ENCODE assay signal across 19 mouse cellular contexts in the genomic region with DNA sequence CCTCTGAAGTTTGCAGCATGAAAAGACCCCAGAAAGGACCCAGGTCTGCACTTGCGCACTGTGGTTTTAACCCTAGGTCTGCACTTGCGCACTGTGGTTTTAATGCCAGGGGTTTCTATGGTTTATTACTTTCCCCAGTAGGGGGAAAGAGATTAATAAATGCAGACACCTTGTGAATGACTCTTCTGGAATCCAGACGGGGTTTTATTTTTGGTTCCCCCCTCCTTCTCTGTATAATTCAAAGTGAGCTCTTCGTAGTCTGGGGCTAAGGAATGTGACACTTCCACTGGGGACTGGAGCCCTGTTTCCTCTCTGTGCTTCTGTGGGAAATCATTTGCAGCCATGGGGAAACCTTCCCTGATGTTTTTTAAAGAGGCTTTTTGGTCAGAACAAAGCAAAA.
A peak's percentile ranks its signal among the peaks of the same experiment; 100 is the strongest.
DNase-seq lines count a peak whose midpoint lies in the region; ATAC-seq and TF ChIP-seq lines count a peak whose summit lies in the region.
"Had no signal": no experiment of that assay in that cellular context is flagged by ENCODE, and none has a peak within 500 bp of the region (broad histone marks: within the 10 kb centered on the region; RNA-seq: fewer than 3 reads in every experiment).

No protein-coding gene starts in this region.

- no peak overlapping the region for H3K4me3 ChIP-seq in heart, embryonic 12.5 days
- no peak overlapping the region for H3K4me3 ChIP-seq in midbrain, embryonic 14.5 days (replicated peaks; ENCODE audit: low read depth, low read length)
- no peak overlapping the region for H3K4me3 ChIP-seq in midbrain, embryonic 11.5 days (ENCODE audit: low read depth, low read length)
- H3K4me3 ChIP-seq in hindbrain, embryonic 16.5 days (ENCODE audit: low read length) = no peak overlapping the region
- H3K4me3 ChIP-seq in midbrain, postnatal 0 days (ENCODE audit: low read depth, low read length) = no peak overlapping the region
- H3K4me3 ChIP-seq: hindbrain, embryonic 15.5 days; neural tube, embryonic 15.5 days had no signal

- H3K4me2 ChIP-seq in heart, embryonic 12.5 days = no peak overlapping the region
- H3K4me2 ChIP-seq in midbrain, embryonic 14.5 days (ENCODE audit: low read length) = no peak overlapping the region
- H3K4me2 ChIP-seq in midbrain, embryonic 11.5 days = no peak overlapping the region
- no peak overlapping the region for H3K4me2 ChIP-seq in hindbrain, embryonic 16.5 days (ENCODE audit: low read length)
- H3K4me2 ChIP-seq in midbrain, postnatal 0 days (ENCODE audit: low read depth, low read length, poor library complexity, severe bottlenecking) = no peak overlapping the region
- H3K4me2 ChIP-seq: hindbrain, embryonic 15.5 days; neural tube, embryonic 15.5 days had no signal

- peaks cover 30% of the 10 kb centered on the region for H3K9me3 ChIP-seq in heart, embryonic 12.5 days (replicated peaks)
- no peaks in the 10 kb centered on the region for H3K9me3 ChIP-seq in midbrain, embryonic 14.5 days (ENCODE audit: control insufficient read depth, low read length)
- H3K9me3 ChIP-seq in midbrain, embryonic 11.5 days (ENCODE audit: control insufficient read depth, low read length) = peaks cover 19% of the 10 kb centered on the region
- no peaks in the 10 kb centered on the region for H3K9me3 ChIP-seq in hindbrain, embryonic 16.5 days (ENCODE audit: control insufficient read depth, low read length)
- no peaks in the 10 kb centered on the region for H3K9me3 ChIP-seq in midbrain, postnatal 0 days (ENCODE audit: low read length)
- H3K9me3 ChIP-seq: hindbrain, embryonic 15.5 days; neural tube, embryonic 15.5 days had no signal

- H3K27me3 ChIP-seq in heart, embryonic 12.5 days (replicated peaks) = no peaks in the 10 kb centered on the region
- H3K27me3 ChIP-seq in midbrain, embryonic 14.5 days (ENCODE audit: control insufficient read depth, insufficient read depth, low read length) = no peaks in the 10 kb centered on the region
- H3K27me3 ChIP-seq in midbrain, embryonic 11.5 days (ENCODE audit: control insufficient read depth, insufficient read depth, low read length) = no peaks in the 10 kb centered on the region
- H3K27me3 ChIP-seq in hindbrain, embryonic 16.5 days (replicated peaks; ENCODE audit: control insufficient read depth, insufficient read depth, low read length) = no peaks in the 10 kb centered on the region
- no peaks in the 10 kb centered on the region for H3K27me3 ChIP-seq in midbrain, postnatal 0 days (ENCODE audit: insufficient read depth, low read length)
- H3K27me3 ChIP-seq: hindbrain, embryonic 15.5 days; neural tube, embryonic 15.5 days had no signal

- peaks cover 26% of the 10 kb centered on the region for H3K4me1 ChIP-seq in heart, embryonic 12.5 days (replicated peaks)
- peaks cover 32% of the 10 kb centered on the region for H3K4me1 ChIP-seq in midbrain, embryonic 14.5 days (ENCODE audit: control insufficient read depth, insufficient read depth, low read length)
- no peaks in the 10 kb centered on the region; the same call in 1 of the 2 replicates for H3K4me1 ChIP-seq in midbrain, embryonic 11.5 days (ENCODE audit: control insufficient read depth, insufficient read depth, low read length)
- peaks cover 15% of the 10 kb centered on the region for H3K4me1 ChIP-seq in hindbrain, embryonic 16.5 days (ENCODE audit: control insufficient read depth, insufficient read depth, low read depth, low read length)
- peaks cover 7% of the 10 kb centered on the region for H3K4me1 ChIP-seq in midbrain, postnatal 0 days (ENCODE audit: insufficient read depth, low read length)

- no peak for DNase-seq in heart, postnatal 10 days
- no peak for DNase-seq in midbrain, embryonic 14.5 days
- no peak for DNase-seq in midbrain, embryonic 11.5 days (ENCODE audit: low spot score, missing footprints)
- no peak for DNase-seq in midbrain, postnatal 0 days (ENCODE audit: low spot score)
- DNase-seq in left cerebral cortex, postnatal 14 days (ENCODE audit: low spot score in 2 of 2) = no peak
- no peak for DNase-seq in yolk sac, embryonic 10.5 days (ENCODE audit: low spot score)
- DNase-seq: B cell, adult 2 months; cerebellum, postnatal 10 days; gastrocnemius, postnatal 25 days; kidney, adult 2 months; left cerebral cortex, postnatal 4 days; lung, adult 2 months; lung, postnatal 4 days; retina, postnatal 1 day; thymus, adult 18-20 months had no signal

- H3K27ac ChIP-seq in heart, embryonic 12.5 days (ENCODE audit: poor library complexity, severe bottlenecking) = peak overlapping the region; percentile 37; the same call in 1 of the 2 replicates
- H3K27ac ChIP-seq in midbrain, embryonic 14.5 days (replicated peaks; ENCODE audit: low read depth, low read length) = 0 out of 2 replicates have a peak overlapping the region, but pooled peaks have one; percentile 21
- no peak overlapping the region for H3K27ac ChIP-seq in midbrain, embryonic 11.5 days (ENCODE audit: low read depth, low read length)
- H3K27ac ChIP-seq in hindbrain, embryonic 16.5 days (ENCODE audit: low read depth, low read length) = peak overlapping the region; percentile 31; the same call in 1 of the 2 replicates
- H3K27ac ChIP-seq in midbrain, postnatal 0 days (ENCODE audit: low read depth, low read length) = 0 out of 2 replicates have a peak overlapping the region, but pooled peaks have one; percentile 12
- H3K27ac ChIP-seq: hindbrain, embryonic 15.5 days had no signal

- H3K9ac ChIP-seq in heart, embryonic 12.5 days = no peak overlapping the region
- no peak overlapping the region for H3K9ac ChIP-seq in midbrain, embryonic 14.5 days (replicated peaks; ENCODE audit: low read length)
- H3K9ac ChIP-seq in midbrain, embryonic 11.5 days (ENCODE audit: low read length) = no peak overlapping the region
- H3K9ac ChIP-seq in hindbrain, embryonic 16.5 days (ENCODE audit: low read depth, low read length) = no peak overlapping the region
- no peak overlapping the region for H3K9ac ChIP-seq in midbrain, postnatal 0 days (replicated peaks; ENCODE audit: low read length, poor library complexity, severe bottlenecking)
- H3K9ac ChIP-seq: hindbrain, embryonic 15.5 days; neural tube, embryonic 15.5 days had no signal

- peaks cover 32% of the 10 kb centered on the region for H3K36me3 ChIP-seq in heart, embryonic 12.5 days
- peaks cover 22% of the 10 kb centered on the region; the same call in 1 of the 2 replicates for H3K36me3 ChIP-seq in midbrain, embryonic 14.5 days (ENCODE audit: control insufficient read depth, insufficient read depth, low read length)
- peaks cover 14% of the 10 kb centered on the region for H3K36me3 ChIP-seq in midbrain, embryonic 11.5 days (ENCODE audit: control insufficient read depth, insufficient read depth, low read length)
- H3K36me3 ChIP-seq in hindbrain, embryonic 16.5 days (ENCODE audit: control insufficient read depth, insufficient read depth, low read length) = 0 out of 2 replicates have a peak, but pooled peaks cover 5% of the 10 kb centered on the region
- peaks cover 8% of the 10 kb centered on the region for H3K36me3 ChIP-seq in midbrain, postnatal 0 days (ENCODE audit: insufficient read depth, low read length)

- 55% methylated on average over 4 of the region's 4 CpGs for WGBS in heart, embryonic 12.5 days
- WGBS in midbrain, embryonic 14.5 days = 59% methylated on average over 4 of the region's 4 CpGs
- WGBS in midbrain, embryonic 11.5 days = 74% methylated on average over 4 of the region's 4 CpGs
- 57% methylated on average over 4 of the region's 4 CpGs for WGBS in hindbrain, embryonic 16.5 days
- 49% methylated on average over 4 of the region's 4 CpGs for WGBS in midbrain, postnatal 0 days

- ATAC-seq in heart, embryonic 12.5 days (ENCODE audit: insufficient number of reproducible peaks, low FRiP score) = no peak
- ATAC-seq in midbrain, embryonic 14.5 days (ENCODE audit: low FRiP score, low TSS enrichment) = no peak
- ATAC-seq in midbrain, embryonic 11.5 days (ENCODE audit: low FRiP score) = no peak
- ATAC-seq in hindbrain, embryonic 16.5 days = no peak
- no peak for ATAC-seq in midbrain, postnatal 0 days (ENCODE audit: low FRiP score)

- no peak for TF ChIP-seq CTCF in midbrain, postnatal 0 days (IDR thresholded peaks at IDR 0.05)

- intact Hi-C loops in heart, postnatal 10 days (cut with DNase I) = no loop called here
- intact Hi-C loops in left cerebral cortex, postnatal 14 days (cut with DNase I) = no loop called here
